Mouse (Mus musculus) cortical plate, adult 2 months (tissue): ENCODE measurements around the gene Tanc1. TPM values are rescaled to one million over a fixed set of nuclear protein-coding genes. Genes with fewer than 3 reads are reported as not detected.

Experiments
- H3K27ac ChIP-seq: fragments of 200-500 bp; 2 replicates; pipeline ENCODE4 v1.5.1; 2012; ENCODE audit warnings: low read length, control low read depth, inconsistent platforms; ENCODE audit not compliant: insufficient read depth
- H3K4me1 ChIP-seq: fragments of 200-500 bp; 2 replicates; pipeline ENCODE4 v1.6.1; 2011; ENCODE audit warnings: low read length; ENCODE audit not compliant: control insufficient read depth, insufficient read depth
- H3K4me3 ChIP-seq: fragments of 200-500 bp; 2 replicates; pipeline ENCODE4 v1.5.1; 2011; ENCODE audit warnings: mild to moderate bottlenecking, low read length, control low read depth; ENCODE audit not compliant: insufficient read depth
- CTCF ChIP-seq: fragments of 200-500 bp; IDR thresholded peaks from 2 replicates; pipeline ENCODE4 v1.5.1; 2011; ENCODE audit warnings: mild to moderate bottlenecking, control low read depth, low read length; ENCODE audit not compliant: insufficient read depth; ENCODE audit errors: extremely low read depth
- POLR2A ChIP-seq: fragments of 200-500 bp; IDR thresholded peaks from 2 replicates; pipeline ENCODE4 v1.6.1; 2011; ENCODE audit warnings: mild to moderate bottlenecking, low read length, control low read depth; ENCODE audit not compliant: insufficient read depth; ENCODE audit errors: extremely low read depth
- polyA plus RNA-seq: library from polyadenylated mRNA; depleted of rRNA; stranded (reverse); fragments of >200 nt; gene quantifications from 2 replicates; pipeline ENCODE4 v1.2.3, GENCODE M21; 2012

Gene Tanc1
- polyA plus RNA-seq, 1 experiment = 9.8 TPM

GRCm38 (mm10) chr2:59852916-59853315 lies 241.1 kb downstream of the Tanc1 start:
- Histone ChIP-seq H3K27ac (no peak overlapping the region), H3K4me3 (no peak overlapping the region), H3K4me1 (no peaks in the 10 kb centered on the region)
- TF ChIP-seq CTCF (no peak), POLR2A (no peak)

- no peaks in the 10 kb centered on the region for H3K4me1 ChIP-seq
- H3K27ac ChIP-seq = no peak overlapping the region
- no peak for TF ChIP-seq POLR2A
- no peak for TF ChIP-seq CTCF
- no peak overlapping the region for H3K4me3 ChIP-seq
Observed at GRCm38 (mm10) chr2:59853543-59853942, 241.7 kb downstream of the Tanc1 start.

GRCm38 (mm10) chr2:59854363-59854762 lies 242.5 kb downstream of the Tanc1 start:
- no peak overlapping the region for H3K27ac ChIP-seq
- H3K4me1 ChIP-seq = no peaks in the 10 kb centered on the region
- no peak overlapping the region for H3K4me3 ChIP-seq
- TF ChIP-seq POLR2A (no peak), CTCF (no peak)

- H3K27ac ChIP-seq = no peak overlapping the region
- no peak for TF ChIP-seq POLR2A
- no peak for TF ChIP-seq CTCF
- no peak overlapping the region for H3K4me3 ChIP-seq
- no peaks in the 10 kb centered on the region for H3K4me1 ChIP-seq
Observed at GRCm38 (mm10) chr2:59862618-59863017, 250.8 kb downstream of the Tanc1 start.

GRCm38 (mm10) chr2:59870526-59870925 lies 258.7 kb downstream of the Tanc1 start:
- TF ChIP-seq POLR2A (no peak), CTCF (no peak)
- Histone ChIP-seq H3K4me1 (no peaks in the 10 kb centered on the region), H3K4me3 (no peak overlapping the region), H3K27ac (no peak overlapping the region)

GRCm38 (mm10) chr2:59876482-59876881 lies 264.6 kb downstream of the Tanc1 start:
- TF ChIP-seq POLR2A = no peak
- TF ChIP-seq CTCF = no peak
- Histone ChIP-seq H3K27ac (no peak overlapping the region), H3K4me1 (no peaks in the 10 kb centered on the region), H3K4me3 (no peak overlapping the region)

GRCm38 (mm10) chr2:59877335-59877734 lies 265.5 kb downstream of the Tanc1 start:
- H3K4me3 ChIP-seq = no peak overlapping the region
- TF ChIP-seq POLR2A = no peak

GRCm38 (mm10) chr2:59878221-59878620 lies 266.4 kb downstream of the Tanc1 start:
- no peak for TF ChIP-seq POLR2A
- no peak for TF ChIP-seq CTCF
- Histone ChIP-seq H3K27ac (no peak overlapping the region), H3K4me1 (no peaks in the 10 kb centered on the region), H3K4me3 (no peak overlapping the region)

More at GRCm38 (mm10) chr2:59877335-59877734, 265.5 kb downstream of the Tanc1 start:
- Histone ChIP-seq H3K27ac (no peak overlapping the region), H3K4me1 (no peaks in the 10 kb centered on the region)

- Histone ChIP-seq H3K27ac (no peak overlapping the region), H3K4me1 (no peaks in the 10 kb centered on the region), H3K4me3 (peak overlapping the region; percentile 96; the same call in 1 of the 2 replicates)
- TF ChIP-seq CTCF (no peak), POLR2A (no peak)
Observed at GRCm38 (mm10) chr2:59881404-59881803, 269.6 kb downstream of the Tanc1 start.

GRCm38 (mm10) chr2:59881831-59882741 lies 270.2 kb downstream of the Tanc1 start, which contains the start of gene Wdsub1:
Wdsub1 (minus strand) TSS chr2:59882591.
- no peak for TF ChIP-seq CTCF
- TF ChIP-seq POLR2A = peak; percentile 72
- no peaks in the 10 kb centered on the region for H3K4me1 ChIP-seq
- H3K4me3 ChIP-seq = peak within 1 kb of the TSS; percentile 96
- peak within 1 kb of the TSS; percentile 82 for H3K27ac ChIP-seq
